Mouse (Mus musculus) hindbrain, embryonic 11.5 days (tissue): Measurements from ENCODE around the gene Zswim1. TPM values are rescaled to one million over a fixed set of nuclear protein-coding genes. Genes with fewer than 3 reads are reported as not detected.

ENCODE experiments used
- ATAC-seq: fragments of 200-750 bp; cut with Nextera tagmentation; 2 replicates; pipeline ENCODE4 v1.8.0; 2017; ENCODE audit warnings: mild to moderate bottlenecking, moderate TSS enrichment, moderate library complexity; ENCODE audit not compliant: low FRiP score
- DNase-seq: peaks from one replicate; pipeline ENCODE4 v3.0.0-alpha.2; 2015; ENCODE audit warnings: low spot score
- H3K27ac ChIP-seq: fragments of 300-500 bp; sonication (generic); 2 replicates; pipeline ENCODE4 v1.5.1; 2014; ENCODE audit warnings: mild to moderate bottlenecking, low read depth, low read length
- H3K27me3 ChIP-seq: fragments of 300-500 bp; sonication (generic); 2 replicates; pipeline ENCODE4 v1.6.1; 2014; ENCODE audit warnings: mild to moderate bottlenecking, low read length, moderate library complexity, mixed read lengths; ENCODE audit not compliant: control insufficient read depth, insufficient read depth
- H3K36me3 ChIP-seq: fragments of 300-500 bp; sonication (generic); 2 replicates; pipeline ENCODE4 v1.6.1; 2014; ENCODE audit warnings: mild to moderate bottlenecking, low read length, moderate library complexity, mixed read lengths; ENCODE audit not compliant: control insufficient read depth, insufficient read depth
- H3K4me1 ChIP-seq: fragments of 300-500 bp; sonication (generic); replicated peaks from 2 replicates; pipeline ENCODE4 v1.6.1; 2014; ENCODE audit warnings: low read length, mixed read lengths; ENCODE audit not compliant: control insufficient read depth, insufficient read depth
- H3K4me2 ChIP-seq: fragments of 300-500 bp; sonication (generic); replicated peaks from 2 replicates; pipeline ENCODE4 v1.6.1; 2014; ENCODE audit warnings: mild to moderate bottlenecking, low read depth, low read length
- H3K4me3 ChIP-seq: fragments of 300-500 bp; sonication (generic); 2 replicates; pipeline ENCODE4 v1.5.1; 2014; ENCODE audit warnings: low read depth, low read length
- H3K9ac ChIP-seq: fragments of 300-500 bp; sonication (generic); 2 replicates; pipeline ENCODE4 v1.6.1; 2014; ENCODE audit warnings: low read depth, low read length
- H3K9me3 ChIP-seq: fragments of 300-500 bp; sonication (generic); 2 replicates; pipeline ENCODE4 v1.6.1; 2016; ENCODE audit warnings: low read length; ENCODE audit not compliant: control insufficient read depth
- WGBS: fragments of 180-500 bp; shearing (Covaris S2); extraction: QIAGEN DNeasy Blood & Tissue Kit; methylation state at CpG from one replicate; pipeline ENCODE4 v1.1.7; 2014; 5-methylcytosine and 5-hydroxymethylcytosine counted together
- polyA plus RNA-seq: library from polyadenylated mRNA; unstranded; fragments of >200 nt; fragmentation: Nextera tagmentation; extraction: Ambion mirVana; gene quantifications from 2 replicates; pipeline ENCODE4 v1.2.1, GENCODE M21; 2014

Gene Zswim1
- polyA plus RNA-seq, 1 experiment from 2014 or later = 23.0 TPM

- Histone ChIP-seq H3K9me3 (no peaks in the 10 kb centered on the region), H3K4me1 (no peaks in the 10 kb centered on the region), H3K27me3 (no peaks in the 10 kb centered on the region), H3K27ac (no peak overlapping the region), H3K4me2 (no peak overlapping the region), H3K4me3 (no peak overlapping the region), H3K9ac (no peak overlapping the region), H3K36me3 (no peaks in the 10 kb centered on the region)
- 92% methylated on average over 8 of the region's 8 CpGs for WGBS
- no peak for ATAC-seq
- no peak for DNase-seq
Measured at GRCm38 (mm10) chr2:164815821-164816220, 6.7 kb upstream of the Zswim1 start.

GRCm38 (mm10) chr2:164817206-164817605 lies 5.3 kb upstream of the Zswim1 start:
- H3K36me3 ChIP-seq = no peaks in the 10 kb centered on the region
- no peak for DNase-seq
- ATAC-seq = no peak
- no peaks in the 10 kb centered on the region for H3K9me3 ChIP-seq
- H3K9ac ChIP-seq = no peak overlapping the region
- 89% methylated on average over 6 of the region's 6 CpGs for WGBS
- no peak overlapping the region for H3K4me3 ChIP-seq
- no peak overlapping the region for H3K27ac ChIP-seq
- H3K4me2 ChIP-seq = no peak overlapping the region
- no peaks in the 10 kb centered on the region for H3K27me3 ChIP-seq
- peaks cover under 1% of the 10 kb centered on the region; the same call in 1 of the 2 replicates for H3K4me1 ChIP-seq

- DNase-seq = peak; percentile 18
- no peak overlapping the region for H3K4me3 ChIP-seq
Measured at GRCm38 (mm10) chr2:164817703-164818102, 4.8 kb upstream of the Zswim1 start.

GRCm38 (mm10) chr2:164821060-164821459 lies 1.4 kb upstream of the Zswim1 start:
- peaks cover 6% of the 10 kb centered on the region; the same call in 1 of the 2 replicates for H3K4me1 ChIP-seq
- 91% methylated on average over 6 of the region's 6 CpGs for WGBS
- DNase-seq = no peak
- no peaks in the 10 kb centered on the region for H3K9me3 ChIP-seq
- H3K9ac ChIP-seq = no peak overlapping the region
- H3K36me3 ChIP-seq = no peaks in the 10 kb centered on the region
- no peak for ATAC-seq
- H3K4me2 ChIP-seq = no peak overlapping the region
- H3K27me3 ChIP-seq = no peaks in the 10 kb centered on the region
- no peak overlapping the region for H3K4me3 ChIP-seq
- no peak overlapping the region for H3K27ac ChIP-seq

More at GRCm38 (mm10) chr2:164817703-164818102, 4.8 kb upstream of the Zswim1 start:
- Histone ChIP-seq H3K4me2 (no peak overlapping the region), H3K27ac (no peak overlapping the region), H3K36me3 (no peaks in the 10 kb centered on the region), H3K4me1 (peaks cover 3% of the 10 kb centered on the region; the same call in 1 of the 2 replicates), H3K27me3 (no peaks in the 10 kb centered on the region), H3K9ac (no peak overlapping the region), H3K9me3 (no peaks in the 10 kb centered on the region)
- no peak for ATAC-seq
- WGBS = 63% methylated on average over 5 of the region's 5 CpGs

- H3K9me3 ChIP-seq = no peaks in the 10 kb centered on the region
- 3% methylated on average over 10 of the region's 10 CpGs for WGBS
- peak; percentile 85 for ATAC-seq
- DNase-seq = no peak
- peak overlapping the region; percentile 75 for H3K27ac ChIP-seq
- no peaks in the 10 kb centered on the region for H3K36me3 ChIP-seq
- H3K4me1 ChIP-seq = peaks cover 6% of the 10 kb centered on the region; the same call in 1 of the 2 replicates
- peak overlapping the region; percentile 71 for H3K4me3 ChIP-seq
- H3K9ac ChIP-seq = peak overlapping the region; percentile 72
- H3K27me3 ChIP-seq = no peaks in the 10 kb centered on the region
- H3K4me2 ChIP-seq = peak overlapping the region; percentile 48
Measured at GRCm38 (mm10) chr2:164823181-164823585, 697 bp downstream of the Zswim1 start.

- DNase-seq (no peak), ATAC-seq (no peak)
- Histone ChIP-seq H3K27ac (no peak overlapping the region), H3K4me3 (no peak overlapping the region), H3K36me3 (no peaks in the 10 kb centered on the region), H3K4me2 (no peak overlapping the region), H3K27me3 (no peaks in the 10 kb centered on the region), H3K4me1 (peaks cover 6% of the 10 kb centered on the region; the same call in 1 of the 2 replicates), H3K9me3 (no peaks in the 10 kb centered on the region), H3K9ac (no peak overlapping the region)
- 95% methylated on average over 4 of the region's 4 CpGs for WGBS
Measured at GRCm38 (mm10) chr2:164823969-164824368, 1.5 kb downstream of the Zswim1 start.

- 95% methylated on average over 17 of the region's 17 CpGs for WGBS
- DNase-seq = no peak
- Histone ChIP-seq H3K9ac (no peak overlapping the region), H3K4me1 (peaks cover 6% of the 10 kb centered on the region; the same call in 1 of the 2 replicates), H3K4me3 (no peak overlapping the region), H3K36me3 (no peaks in the 10 kb centered on the region), H3K27me3 (no peaks in the 10 kb centered on the region), H3K27ac (no peak overlapping the region), H3K9me3 (no peaks in the 10 kb centered on the region), H3K4me2 (no peak overlapping the region)
- ATAC-seq = no peak
Measured at GRCm38 (mm10) chr2:164825521-164825920, 3.0 kb downstream of the Zswim1 start.

- no peak for DNase-seq
- H3K27me3 ChIP-seq = no peaks in the 10 kb centered on the region
- H3K9ac ChIP-seq = no peak overlapping the region
- 88% methylated on average over 16 of the region's 16 CpGs for WGBS
- ATAC-seq = no peak
- no peak overlapping the region for H3K4me3 ChIP-seq
- H3K4me2 ChIP-seq = no peak overlapping the region
- peaks cover 5% of the 10 kb centered on the region; the same call in 1 of the 2 replicates for H3K4me1 ChIP-seq
- H3K27ac ChIP-seq = no peak overlapping the region
- H3K36me3 ChIP-seq = no peaks in the 10 kb centered on the region
- no peaks in the 10 kb centered on the region for H3K9me3 ChIP-seq
Measured at GRCm38 (mm10) chr2:164827146-164827850, 4.8 kb downstream of the Zswim1 start.

GRCm38 (mm10) chr2:164828437-164828836 lies 6.0 kb downstream of the Zswim1 start, which contains the start of gene Spata25:
Gene Spata25 (minus strand): TSS chr2:164828537.
- no peak for DNase-seq
- peaks cover 4% of the 10 kb centered on the region; the same call in 1 of the 2 replicates for H3K4me1 ChIP-seq
- H3K4me2 ChIP-seq = no peak within 1 kb of the TSS
- ATAC-seq = no peak
- H3K4me3 ChIP-seq = no peak within 1 kb of the TSS
- H3K27ac ChIP-seq = no peak within 1 kb of the TSS
- H3K9ac ChIP-seq = no peak within 1 kb of the TSS
- H3K9me3 ChIP-seq = no peaks in the 10 kb centered on the region
- no peaks in the 10 kb centered on the region for H3K27me3 ChIP-seq
- WGBS = 92% methylated on average over 6 of the region's 6 CpGs
- H3K36me3 ChIP-seq = no peaks in the 10 kb centered on the region
